Mouse (Mus musculus) liver, adult 2 months (tissue): Measurements from ENCODE around the gene Ldb1. TPM values are rescaled to one million over a fixed set of nuclear protein-coding genes. Genes with fewer than 3 reads are reported as not detected.

ENCODE experiments used
- DNase-seq: peaks from one replicate; pipeline ENCODE4 v3.0.0-alpha.2; 2011; ENCODE audit warnings: low read depth, low spot score; ENCODE audit errors: extremely low read depth
- H3K27ac ChIP-seq: fragments of 200-500 bp; replicated peaks from 2 replicates; pipeline ENCODE4 v1.5.1; 2012; ENCODE audit warnings: low read depth, mild to moderate bottlenecking, control low read depth, inconsistent platforms, low read length; ENCODE audit not compliant: insufficient read depth
- H3K27me3 ChIP-seq: fragments of 200-500 bp; 2 replicates; pipeline ENCODE4 v1.6.1; 2012; ENCODE audit warnings: mild to moderate bottlenecking, moderate library complexity, low read length, inconsistent platforms; ENCODE audit not compliant: control insufficient read depth, insufficient read depth
- H3K36me3 ChIP-seq: fragments of 200-500 bp; 2 replicates; pipeline ENCODE4 v1.6.1; 2012; ENCODE audit warnings: low read length, inconsistent platforms; ENCODE audit not compliant: control insufficient read depth, insufficient read depth
- H3K4me1 ChIP-seq: fragments of 200-500 bp; 2 replicates; pipeline ENCODE4 v1.6.1; 2011; ENCODE audit warnings: low read length; ENCODE audit not compliant: control insufficient read depth, insufficient read depth
- H3K4me3 ChIP-seq: fragments of 200-500 bp; 2 replicates; pipeline ENCODE4 v1.5.1; 2011; ENCODE audit warnings: low read depth, mild to moderate bottlenecking, control low read depth, low read length, moderate library complexity; ENCODE audit not compliant: insufficient read depth
- H3K79me2 ChIP-seq: fragments of 200-500 bp; 2 replicates; pipeline ENCODE4 v1.6.1; 2012; ENCODE audit warnings: inconsistent platforms, mild to moderate bottlenecking, low read length, moderate library complexity; ENCODE audit not compliant: control insufficient read depth, insufficient read depth
- H3K9ac ChIP-seq: fragments of 200-500 bp; 2 replicates; pipeline ENCODE4 v1.6.1; 2012; ENCODE audit warnings: low read depth, mild to moderate bottlenecking, control low read depth, inconsistent platforms, low read length
- CTCF ChIP-seq: fragments of 200-500 bp; IDR thresholded peaks from 2 replicates; pipeline ENCODE4 v1.5.1; 2011; ENCODE audit warnings: low read depth, low read length, control low read depth
- POLR2A ChIP-seq: fragments of 200-500 bp; IDR thresholded peaks from 2 replicates; pipeline ENCODE4 v1.6.1; 2011; ENCODE audit warnings: low read length, control low read depth; ENCODE audit not compliant: insufficient read depth; ENCODE audit errors: extremely low read depth
- WGBS: fragments of 180-500 bp; shearing (Covaris S2); methylation state at CpG from one replicate; pipeline ENCODE4 v1.1.7; 2018; 5-methylcytosine and 5-hydroxymethylcytosine counted together
- polyA plus RNA-seq: library from polyadenylated mRNA; depleted of rRNA; stranded (reverse); fragments of >200 nt; gene quantifications from 2 replicates; pipeline ENCODE4 v1.2.3, GENCODE M21; 2012
- total RNA-seq: library from RNA; depleted of rRNA; stranded (reverse); fragments of >200 nt; gene quantifications from 2 replicates; pipeline ENCODE4 v1.2.3, GENCODE M21; 2014

The Ldb1 gene
- total and polyA plus RNA-seq, 2 experiments = 14.9 to 42.1 TPM

- peaks cover 3% of the 10 kb centered on the region for H3K4me1 ChIP-seq
- TF ChIP-seq POLR2A (no peak), CTCF (no peak)
- H3K36me3 ChIP-seq = peaks cover 10% of the 10 kb centered on the region; the same call in 1 of the 2 replicates
- H3K27ac ChIP-seq = no peak overlapping the region
- no peak overlapping the region for H3K9ac ChIP-seq
- no peak for DNase-seq
- peaks cover 18% of the 10 kb centered on the region; the same call in 1 of the 2 replicates for H3K79me2 ChIP-seq
- 93% methylated on average over 7 of the region's 7 CpGs for WGBS
- no peak overlapping the region for H3K4me3 ChIP-seq
- H3K27me3 ChIP-seq = no peaks in the 10 kb centered on the region
These were observed 13.5 kb upstream of the Ldb1 start for GRCm38 (mm10) chr19:46058466-46058865.

GRCm38 (mm10) chr19:46056947-46057607 is 12.1 kb upstream of the Ldb1 start:
- Histone ChIP-seq H3K9ac (peak overlapping the region; percentile 96), H3K4me3 (peak overlapping the region; percentile 95), H3K27ac (peak overlapping the region; percentile 88), H3K27me3 (no peaks in the 10 kb centered on the region), H3K4me1 (peaks cover 3% of the 10 kb centered on the region), H3K79me2 (peaks cover 18% of the 10 kb centered on the region; the same call in 1 of the 2 replicates), H3K36me3 (peaks cover 5% of the 10 kb centered on the region; the same call in 1 of the 2 replicates)
- DNase-seq = peak; percentile 52
- no peak for TF ChIP-seq CTCF
- no peak for TF ChIP-seq POLR2A
- WGBS = under 1% methylated on average over 40 of the region's 42 CpGs

- Histone ChIP-seq H3K36me3 (no peaks in the 10 kb centered on the region), H3K9ac (peak overlapping the region; percentile 96), H3K4me3 (peak overlapping the region; percentile 95), H3K27ac (peak overlapping the region; percentile 88), H3K79me2 (peaks cover 18% of the 10 kb centered on the region; the same call in 1 of the 2 replicates), H3K27me3 (no peaks in the 10 kb centered on the region), H3K4me1 (peaks cover 3% of the 10 kb centered on the region)
- TF ChIP-seq POLR2A = peak; percentile 47; the same call in 1 of the 2 replicates
- no peak for TF ChIP-seq CTCF
- WGBS = under 1% methylated on average over 52 of the region's 52 CpGs
- peak; percentile 97 for DNase-seq
These were observed 11.5 kb upstream of the Ldb1 start for GRCm38 (mm10) chr19:46056388-46056946.

DNA sequence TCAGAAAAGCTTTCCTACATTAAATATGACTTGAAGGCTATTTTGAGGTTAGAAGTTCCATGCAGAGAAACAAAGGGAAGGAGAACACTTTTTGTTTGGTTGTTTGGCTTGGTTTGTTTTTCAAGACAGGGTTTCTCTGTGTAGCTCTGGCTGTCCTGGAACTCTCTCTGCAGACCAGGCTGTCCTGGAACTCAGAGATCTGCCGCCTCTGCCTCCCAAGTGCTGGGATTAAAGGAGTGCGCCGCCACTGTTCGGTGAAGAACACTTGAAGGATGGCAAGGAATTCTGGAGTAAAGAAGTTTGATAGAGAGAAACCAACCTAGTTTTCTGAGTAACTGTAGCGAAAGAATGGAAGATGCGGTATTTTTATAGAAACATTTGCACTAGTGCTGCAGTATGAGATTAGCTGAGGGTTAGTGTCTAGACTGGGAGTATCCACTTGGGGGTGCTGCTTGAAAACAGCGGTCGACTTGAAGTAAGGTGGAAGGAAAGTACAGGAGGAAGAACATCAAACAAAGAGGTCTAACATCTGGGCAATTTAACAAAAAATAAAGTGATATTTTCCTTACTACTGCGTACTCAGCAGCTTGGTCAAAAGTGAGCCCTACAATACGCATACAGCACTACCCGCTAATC is 10.9 kb upstream of the Ldb1 start:
- Histone ChIP-seq H3K27me3 (no peaks in the 10 kb centered on the region), H3K4me1 (peaks cover 3% of the 10 kb centered on the region), H3K9ac (no peak overlapping the region), H3K4me3 (peak overlapping the region; percentile 95), H3K36me3 (no peaks in the 10 kb centered on the region), H3K27ac (0 out of 2 replicates have a peak overlapping the region, but pooled peaks have one; percentile 12), H3K79me2 (peaks cover 18% of the 10 kb centered on the region; the same call in 1 of the 2 replicates)
- 3% methylated on average over 11 of the region's 11 CpGs for WGBS
- TF ChIP-seq POLR2A (no peak), CTCF (0 out of 2 replicates have a peak, but pooled peaks have one; percentile 1)
- no peak for DNase-seq

GRCm38 (mm10) chr19:46050462-46050861 is 5.4 kb upstream of the Ldb1 start:
- Histone ChIP-seq H3K79me2 (no peaks in the 10 kb centered on the region), H3K27ac (no peak overlapping the region), H3K4me1 (no peaks in the 10 kb centered on the region; the same call in 1 of the 2 replicates), H3K36me3 (no peaks in the 10 kb centered on the region), H3K27me3 (no peaks in the 10 kb centered on the region), H3K9ac (no peak overlapping the region), H3K4me3 (no peak overlapping the region)
- no peak for DNase-seq
- TF ChIP-seq CTCF (no peak), POLR2A (no peak)
- WGBS = 79% methylated on average over 2 of the region's 2 CpGs
